ENCODE assay signal across 9 mouse cellular contexts in genomic region chr13:76969386-76969785, GRCm38 (mm10).
DNase-seq lines count a peak whose midpoint lies in the region; ATAC-seq lines count a peak whose summit lies in the region.
"Had no signal": no experiment of that assay in that cellular context is flagged by ENCODE, and none has a peak within 500 bp of the region (broad histone marks: within the 10 kb centered on the region; RNA-seq: fewer than 3 reads in every experiment).

No protein-coding gene starts in this region.

- no peaks in the 10 kb centered on the region for H3K36me3 ChIP-seq in forebrain, embryonic 12.5 days (replicated peaks)
- H3K36me3 ChIP-seq: G1E had no signal

- no peak overlapping the region for H3K9ac ChIP-seq in forebrain, embryonic 12.5 days

- no peak overlapping the region for H3K4me2 ChIP-seq in forebrain, embryonic 12.5 days

- WGBS in forebrain, embryonic 12.5 days = 4% methylated on average over 2 of the region's 2 CpGs

- no peak for DNase-seq in cerebellum, adult 9-11 months
- peak; percentile 17 for DNase-seq in urinary bladder, postnatal 25 days (ENCODE audit: low spot score)
- DNase-seq in urinary bladder, adult 2 months (ENCODE audit: low spot score) = no peak
- DNase-seq in layer of hippocampus, adult 9-10 months (ENCODE audit: low spot score) = peak; percentile 40
- peak; percentile 54 for DNase-seq in mesoderm, embryonic 11.5 days (ENCODE audit: low read depth, low spot score)

- ATAC-seq in cerebellum, adult (ENCODE audit: insufficient number of reproducible peaks, low FRiP score, low TSS enrichment) = peak; percentile 26; the same call in 1 of the 2 replicates
- ATAC-seq in forebrain, embryonic 12.5 days (ENCODE audit: low FRiP score) = peak; percentile 73; the same call in 1 of the 2 replicates
- no peak for ATAC-seq in activated CD4-positive, CD25-positive, alpha-beta regulatory T cell, adult 4 months

- H3K27ac ChIP-seq in forebrain, embryonic 12.5 days = no peak overlapping the region

- H3K4me1 ChIP-seq in forebrain, embryonic 12.5 days = no peaks in the 10 kb centered on the region

- H3K4me3 ChIP-seq in forebrain, embryonic 12.5 days (replicated peaks) = no peak overlapping the region

- H3K27me3 ChIP-seq in forebrain, embryonic 12.5 days = no peaks in the 10 kb centered on the region

- H3K9me3 ChIP-seq in forebrain, embryonic 12.5 days = no peaks in the 10 kb centered on the region
- H3K9me3 ChIP-seq: G1E had no signal

Comparison
In these comparisons a context has a peak if more than half of its experiments do, and no peak if none do; other contexts are left out.
1. DNase-seq: peak in urinary bladder, postnatal 25 days (single experiment), layer of hippocampus, adult 9-10 months (single experiment) and mesoderm, embryonic 11.5 days (single experiment); none in cerebellum, adult 9-11 months (single experiment) and urinary bladder, adult 2 months (single experiment).